Mouse (Mus musculus) heart, adult 2 months (tissue): ENCODE results near the gene Pgm2l1. TPM values are rescaled to one million over a fixed set of nuclear protein-coding genes. Genes with fewer than 3 reads are reported as not detected.

Experiments
- DNase-seq, 2 experiments: peaks; one replicate each; pipeline ENCODE4 v3.0.0; 2021
- H3K27ac ChIP-seq: fragments of 200-600 bp; 2 replicates; pipeline ENCODE4 v1.8.1; 2022
- H3K27me3 ChIP-seq: fragments of 200-500 bp; 2 replicates; pipeline ENCODE4 v1.6.1; 2012; ENCODE audit warnings: mild to moderate bottlenecking, low read length, inconsistent platforms, mixed read lengths; ENCODE audit not compliant: control insufficient read depth, insufficient read depth
- H3K36me3 ChIP-seq: fragments of 200-500 bp; 2 replicates; pipeline ENCODE4 v1.6.1; 2012; ENCODE audit warnings: low read length, inconsistent platforms; ENCODE audit not compliant: control insufficient read depth, insufficient read depth
- H3K4me1 ChIP-seq: fragments of 200-500 bp; 2 replicates; pipeline ENCODE4 v1.6.1; 2011; ENCODE audit warnings: low read length; ENCODE audit not compliant: control insufficient read depth, insufficient read depth
- H3K4me3 ChIP-seq: fragments of 200-600 bp; 2 replicates; pipeline ENCODE4 v1.8.1; 2022
- H3K79me2 ChIP-seq: fragments of 200-500 bp; replicated peaks from 2 replicates; pipeline ENCODE4 v1.6.1; 2012; ENCODE audit warnings: mild to moderate bottlenecking, inconsistent platforms, low read length, moderate library complexity, mixed read lengths; ENCODE audit not compliant: control insufficient read depth, insufficient read depth
- H3K9ac ChIP-seq: fragments of 200-500 bp; 2 replicates; pipeline ENCODE4 v1.6.1; 2012; ENCODE audit warnings: low read depth, mild to moderate bottlenecking, control low read depth, inconsistent platforms, low read length, mixed read lengths
- CTCF ChIP-seq: fragments of 200-600 bp; IDR thresholded peaks from 2 replicates; pipeline ENCODE4 v1.8.1; 2022; ENCODE audit warnings: antibody characterized with exemption, mild to moderate bottlenecking, moderate library complexity
- EP300 ChIP-seq: fragments of 200-500 bp; IDR thresholded peaks from 2 replicates; pipeline ENCODE4 v1.6.1; 2011; ENCODE audit warnings: low read depth, low read length, control low read depth; ENCODE audit not compliant: insufficient read depth
- POLR2A ChIP-seq: fragments of 200-500 bp; IDR thresholded peaks from 2 replicates; pipeline ENCODE4 v1.6.1; 2011; ENCODE audit warnings: mild to moderate bottlenecking, low read depth, low read length, control low read depth; ENCODE audit not compliant: insufficient read depth
- WGBS: fragments of 180-500 bp; shearing (Covaris S2); methylation state at CpG from one replicate; pipeline ENCODE4 v1.1.7; 2018; 5-methylcytosine and 5-hydroxymethylcytosine counted together
- intact Hi-C: fragments of 180-260 bp; cut with DNase I; formaldehyde crosslinking; loops from one replicate; pipeline ENCODE4 v1.15.1; 2025
- polyA plus RNA-seq: library from polyadenylated mRNA; depleted of rRNA; stranded (reverse); fragments of >200 nt; gene quantifications from 2 replicates; pipeline ENCODE4 v1.2.3, GENCODE M21; 2012
- total RNA-seq, 2 experiments: library from RNA; stranded (reverse); gene quantifications; 2 replicates each; pipeline ENCODE4 v1.2.3; 2021

The Pgm2l1 gene
- total and polyA plus RNA-seq, 3 experiments: 1.5 to 7.0 (median 7.0) TPM

GRCm38 (mm10) chr7:100201191-100201590 is 26.0 kb upstream of the Pgm2l1 start:
- Histone ChIP-seq H3K27ac (no peak overlapping the region), H3K36me3 (no peaks in the 10 kb centered on the region), H3K4me1 (no peaks in the 10 kb centered on the region), H3K27me3 (0 out of 2 replicates have a peak, but pooled peaks cover 2% of the 10 kb centered on the region), H3K9ac (no peak overlapping the region), H3K4me3 (no peak overlapping the region), H3K79me2 (no peaks in the 10 kb centered on the region)
- 85% methylated on average over 3 of the region's 3 CpGs for WGBS
- intact Hi-C loops: no loop called here
- no peak for DNase-seq
- no peak for TF ChIP-seq POLR2A

- no peak for TF ChIP-seq EP300
- TF ChIP-seq POLR2A: no peak
- no peak for TF ChIP-seq CTCF
- 67% methylated on average over 3 of the region's 3 CpGs for WGBS
- no peak for DNase-seq
- Histone ChIP-seq H3K9ac (no peak overlapping the region), H3K4me1 (no peaks in the 10 kb centered on the region), H3K4me3 (no peak overlapping the region), H3K36me3 (no peaks in the 10 kb centered on the region), H3K79me2 (no peaks in the 10 kb centered on the region), H3K27ac (no peak overlapping the region), H3K27me3 (0 out of 2 replicates have a peak, but pooled peaks cover 2% of the 10 kb centered on the region)
- intact Hi-C loops: no loop called here
These were observed 23.6 kb upstream of the Pgm2l1 start for GRCm38 (mm10) chr7:100203616-100204015.

DNA sequence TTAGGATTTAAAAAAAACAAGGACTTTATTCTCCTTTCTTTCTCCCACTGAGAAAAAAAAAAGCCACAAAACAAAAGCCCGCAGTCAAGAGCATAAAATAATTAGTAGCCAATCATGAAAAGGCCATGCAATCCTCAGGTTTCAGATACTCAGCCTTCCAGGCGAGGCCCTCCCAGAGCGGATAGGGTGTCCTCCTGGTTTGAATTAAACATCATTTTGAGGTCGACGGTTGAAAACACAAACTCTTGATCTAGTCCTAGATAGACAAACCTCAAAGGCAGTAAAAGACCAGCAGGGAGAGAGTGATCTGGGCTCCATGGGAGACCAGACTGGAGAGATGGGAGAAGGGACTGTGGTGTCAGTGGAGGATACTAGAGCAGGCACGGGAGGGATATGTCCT is 22.3 kb upstream of the Pgm2l1 start:
- no peak for TF ChIP-seq EP300
- no peak for TF ChIP-seq CTCF
- TF ChIP-seq POLR2A: no peak
- Histone ChIP-seq H3K36me3 (no peaks in the 10 kb centered on the region), H3K4me1 (no peaks in the 10 kb centered on the region), H3K9ac (no peak overlapping the region), H3K79me2 (no peaks in the 10 kb centered on the region), H3K4me3 (no peak overlapping the region), H3K27ac (no peak overlapping the region), H3K27me3 (0 out of 2 replicates have a peak, but pooled peaks cover 2% of the 10 kb centered on the region)
- WGBS: 92% methylated on average over 6 of the region's 6 CpGs
- intact Hi-C loops: no loop called here
- DNase-seq: no peak

DNA sequence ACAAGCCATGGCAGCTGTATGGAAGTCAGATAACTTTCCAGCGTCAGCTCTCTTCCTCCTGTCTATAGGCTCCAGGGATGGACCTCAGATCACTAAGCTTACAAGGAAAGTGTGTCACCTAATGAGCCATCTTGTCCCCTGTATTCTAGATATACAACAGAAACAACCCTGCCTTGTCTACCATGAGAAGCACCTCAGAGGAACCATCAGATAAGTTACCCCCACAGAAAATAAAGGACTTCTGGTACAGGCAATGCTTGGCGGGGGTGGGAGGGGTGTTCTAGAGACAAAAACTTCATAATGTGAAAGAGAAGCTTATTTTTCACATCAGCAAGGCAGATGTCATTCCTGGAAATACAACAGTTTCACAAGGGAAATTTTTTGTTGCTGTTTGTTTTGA is 21.1 kb upstream of the Pgm2l1 start:
- no peaks in the 10 kb centered on the region for H3K4me1 ChIP-seq
- H3K27me3 ChIP-seq: 0 out of 2 replicates have a peak, but pooled peaks cover 2% of the 10 kb centered on the region
- H3K4me3 ChIP-seq: no peak overlapping the region
- no peak overlapping the region for H3K9ac ChIP-seq
- WGBS: 83% methylated on average over 2 of the region's 2 CpGs
- TF ChIP-seq POLR2A (no peak), EP300 (no peak), CTCF (no peak)
- no peaks in the 10 kb centered on the region for H3K79me2 ChIP-seq
- H3K27ac ChIP-seq: no peak overlapping the region
- no peaks in the 10 kb centered on the region for H3K36me3 ChIP-seq
- intact Hi-C loops: no loop called here
- DNase-seq: no peak

DNA sequence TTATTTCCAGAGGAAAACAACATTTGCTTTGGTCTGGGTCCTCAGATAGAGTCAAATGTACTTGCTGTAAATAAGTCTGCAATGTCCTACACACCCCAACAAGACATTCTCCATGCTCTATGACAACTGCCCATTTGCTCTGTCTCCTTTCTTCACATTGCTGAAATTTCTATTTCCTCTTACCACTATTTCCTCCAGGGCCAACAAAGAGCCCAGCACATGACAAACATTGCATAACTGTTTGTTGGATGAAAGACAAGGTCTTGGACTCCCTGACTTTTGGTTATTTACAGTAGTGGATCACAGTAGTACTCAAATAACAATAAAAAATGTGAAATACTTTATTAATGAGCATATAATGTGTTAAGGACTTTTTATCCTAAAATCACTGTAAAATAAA is 19.3 kb upstream of the Pgm2l1 start:
- no peaks in the 10 kb centered on the region for H3K27me3 ChIP-seq

DNA sequence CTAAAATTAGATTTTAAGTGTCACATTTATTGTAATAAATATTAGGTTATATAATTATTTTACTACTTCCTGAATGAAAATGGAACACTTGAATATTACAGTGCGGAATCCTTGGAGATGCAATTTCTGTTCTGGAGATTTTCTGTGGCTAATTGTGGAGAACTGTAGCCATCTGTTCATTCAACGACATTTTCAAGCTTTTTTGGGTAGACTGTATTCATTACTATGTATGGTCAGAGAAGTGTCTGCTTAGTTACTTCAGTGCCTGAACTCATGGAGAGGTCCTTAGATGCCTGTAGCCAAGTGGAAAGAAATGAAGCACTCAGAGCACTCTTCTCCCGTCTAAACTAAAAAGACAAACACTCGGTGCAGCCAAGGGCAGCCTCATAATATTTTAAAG is 12.9 kb upstream of the Pgm2l1 start:
- H3K79me2 ChIP-seq: no peaks in the 10 kb centered on the region
- H3K27me3 ChIP-seq: no peaks in the 10 kb centered on the region
- H3K27ac ChIP-seq: no peak overlapping the region
- WGBS: 67% methylated on average over 4 of the region's 4 CpGs
- TF ChIP-seq POLR2A (no peak), CTCF (no peak), EP300 (no peak)
- H3K36me3 ChIP-seq: no peaks in the 10 kb centered on the region
- intact Hi-C loops: no loop called here
- H3K4me3 ChIP-seq: no peak overlapping the region
- H3K9ac ChIP-seq: no peak overlapping the region
- no peaks in the 10 kb centered on the region; the same call in 1 of the 2 replicates for H3K4me1 ChIP-seq
- no peak for DNase-seq

More for the DNA sequence above, 19.3 kb upstream of the Pgm2l1 start:
- Histone ChIP-seq H3K4me3 (no peak overlapping the region), H3K27ac (no peak overlapping the region), H3K4me1 (no peaks in the 10 kb centered on the region), H3K36me3 (no peaks in the 10 kb centered on the region), H3K9ac (no peak overlapping the region), H3K79me2 (no peaks in the 10 kb centered on the region)
- intact Hi-C loops: no loop called here
- TF ChIP-seq EP300 (no peak), POLR2A (no peak), CTCF (no peak)
- no peak for DNase-seq
